Mouse (Mus musculus): Measurements from ENCODE around the gene Astn2.

Astn2 gene

DNA sequence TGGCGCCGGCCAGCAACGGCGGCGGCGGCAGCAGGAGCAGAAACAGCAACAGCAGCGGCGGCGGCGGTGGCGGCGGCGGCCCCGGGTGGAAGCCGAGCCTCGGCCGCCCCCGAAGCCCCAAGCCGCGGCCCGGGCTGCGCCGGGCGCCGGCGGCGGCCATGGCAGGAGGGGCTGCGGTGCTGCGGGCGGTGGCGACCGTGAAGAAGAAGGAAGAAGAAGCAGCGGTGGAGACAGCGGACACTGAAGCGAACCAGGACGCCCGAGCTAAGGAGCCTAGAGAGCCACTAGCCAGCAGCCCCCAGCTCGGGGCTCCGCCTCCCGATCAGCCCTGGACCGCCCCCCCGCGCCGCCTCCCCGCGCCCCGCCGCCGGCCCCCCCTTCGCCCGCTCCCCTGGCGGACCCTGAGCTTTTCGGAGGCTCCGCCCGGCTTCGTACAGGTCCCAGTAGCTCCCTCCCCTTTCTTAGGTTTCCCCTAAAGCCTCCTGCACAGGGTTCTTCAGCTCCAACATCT lies at the start of gene Astn2:
Gene Astn2, minus strand, starts transcription at position 411 of the 511 bp plus-strand sequence.
- in situ Hi-C loops (cut with MboI, MseI), result loop anchor here (5.0 kb wide), 1 partner anchor 77 kb away; no protein-coding TSS in a partner anchor

DNA sequence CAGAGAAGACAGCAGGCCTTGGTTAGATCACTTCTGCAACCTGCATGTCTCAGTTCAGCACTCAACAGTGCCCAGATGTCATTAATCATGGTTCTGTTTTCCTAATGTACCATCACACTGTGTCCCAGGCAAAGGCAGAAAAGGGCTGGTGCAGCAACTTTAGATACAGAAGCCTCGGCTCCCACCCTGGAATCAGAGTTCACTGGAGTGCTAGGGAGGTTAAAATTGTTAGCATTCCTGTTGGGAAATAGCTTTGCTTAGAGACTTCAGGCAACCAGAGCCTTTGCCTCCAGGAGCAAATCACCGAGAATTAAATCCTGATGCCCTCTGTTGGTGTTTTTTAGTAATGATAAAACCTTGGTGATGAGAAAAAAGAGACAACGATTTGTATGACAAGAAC lies 45.7 kb upstream of the Astn2 start:
- in situ Hi-C loops (cut with MboI, MseI), result no loop called here

DNA sequence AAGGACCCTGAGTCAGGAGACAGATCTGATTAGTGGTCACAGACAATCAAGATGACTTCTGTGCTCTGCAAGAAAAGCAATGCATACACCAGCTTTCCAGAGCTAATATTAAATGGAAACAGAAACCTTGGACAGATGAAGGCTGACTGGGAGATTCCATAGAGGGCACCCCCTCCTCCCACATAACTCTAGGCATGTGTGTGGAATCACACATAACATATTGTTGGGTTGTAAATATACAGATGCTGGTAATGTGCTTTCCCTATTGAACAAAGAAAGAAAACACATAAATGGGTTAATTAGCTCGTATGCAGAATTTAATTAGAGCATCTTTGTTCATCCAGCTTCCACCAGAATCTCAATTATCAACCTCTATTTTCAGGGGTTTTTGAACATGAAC lies 26.8 kb upstream of the Astn2 start:
- in situ Hi-C loops (cut with MboI, MseI), result no loop called here

DNA sequence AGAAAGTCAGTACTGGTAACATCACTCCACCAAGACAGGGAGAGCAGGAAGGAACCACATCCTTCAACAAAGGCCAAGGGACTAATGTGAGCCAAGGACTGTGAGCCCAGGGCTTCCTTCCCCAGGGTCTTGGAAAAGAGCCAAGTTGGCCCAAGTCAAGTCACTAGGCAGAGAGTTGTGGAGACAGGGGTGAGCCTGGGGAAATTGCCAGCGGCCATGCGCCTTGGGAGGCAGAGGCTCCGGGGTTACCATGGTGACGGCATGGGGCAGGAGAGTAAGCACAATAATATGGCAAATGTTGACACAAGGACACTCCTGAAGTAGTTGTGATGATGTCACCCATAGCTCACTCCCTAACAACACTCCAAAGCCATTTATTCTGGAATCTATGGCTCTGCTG lies 21.4 kb upstream of the Astn2 start:
- in situ Hi-C loops (cut with MboI, MseI), result no loop called here

DNA sequence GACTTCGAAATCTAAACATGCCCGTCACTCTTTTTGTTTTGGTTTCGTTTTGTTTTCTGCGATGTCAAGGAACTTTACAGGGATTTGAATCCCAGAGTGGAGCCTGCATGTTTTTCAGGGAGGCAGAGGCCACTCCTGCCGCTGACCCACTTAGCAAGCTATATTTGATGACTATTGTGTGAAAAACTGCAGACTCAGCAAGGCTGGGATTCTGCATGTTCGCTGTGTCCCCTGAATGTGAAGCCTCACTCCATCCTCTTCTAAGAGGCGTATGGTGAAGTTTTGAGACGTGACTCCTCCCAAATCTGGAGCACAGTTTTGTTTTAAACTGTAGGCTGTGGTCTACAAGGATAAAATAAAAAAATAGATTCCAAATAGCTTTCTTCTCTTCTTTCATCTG lies 10.4 kb upstream of the Astn2 start:
- in situ Hi-C loops (cut with MboI, MseI), result no loop called here

DNA sequence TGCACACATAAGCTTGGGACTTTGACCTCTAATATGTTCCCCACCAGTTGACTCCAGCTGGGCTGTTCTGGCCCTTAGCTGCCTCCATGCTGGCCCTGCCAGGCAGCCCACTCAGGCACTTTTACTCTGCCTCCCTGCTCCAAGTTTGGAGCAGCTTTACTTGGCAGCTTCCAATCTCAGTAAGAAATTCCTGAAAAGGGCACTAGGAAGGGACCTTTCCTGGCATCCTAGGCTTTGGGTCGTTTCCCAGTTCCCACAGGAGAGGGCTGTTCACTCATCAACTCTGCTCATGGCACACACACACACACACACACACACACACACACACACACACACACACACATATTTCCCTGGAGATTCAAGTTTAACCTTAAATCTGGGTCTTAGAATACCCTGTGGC lies 675 bp upstream of the Astn2 start:
- in situ Hi-C loops (cut with MboI, MseI), result no loop called here

DNA sequence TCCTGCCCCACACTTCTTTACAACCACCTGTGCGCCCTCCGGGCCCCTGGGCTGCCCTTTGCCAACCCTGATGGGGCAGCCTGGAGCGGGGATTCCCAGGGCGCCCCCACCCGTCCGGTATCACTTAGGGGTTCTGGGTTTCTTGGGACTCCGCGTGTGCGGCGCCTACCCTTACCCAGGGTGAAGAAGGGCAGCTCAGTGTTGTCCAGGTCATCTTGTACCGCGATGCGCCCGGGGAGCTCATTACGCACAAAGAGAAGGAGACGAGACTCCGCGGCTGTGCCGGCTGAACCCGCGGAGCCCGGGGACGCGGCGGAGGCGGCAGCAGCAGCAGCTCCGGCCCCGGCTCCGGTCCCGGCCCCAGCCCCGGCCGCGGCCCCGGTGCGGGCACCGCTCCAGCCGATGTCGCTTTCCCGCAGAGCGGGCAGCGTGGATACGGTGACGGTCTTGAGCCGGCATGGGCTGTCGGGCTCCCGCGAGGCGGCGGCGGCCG lies 657 bp downstream of the Astn2 start:
- in situ Hi-C loops (cut with MboI, MseI), result loop anchor here (5.0 kb wide), 1 partner anchor 76 kb away; no protein-coding TSS in a partner anchor

DNA sequence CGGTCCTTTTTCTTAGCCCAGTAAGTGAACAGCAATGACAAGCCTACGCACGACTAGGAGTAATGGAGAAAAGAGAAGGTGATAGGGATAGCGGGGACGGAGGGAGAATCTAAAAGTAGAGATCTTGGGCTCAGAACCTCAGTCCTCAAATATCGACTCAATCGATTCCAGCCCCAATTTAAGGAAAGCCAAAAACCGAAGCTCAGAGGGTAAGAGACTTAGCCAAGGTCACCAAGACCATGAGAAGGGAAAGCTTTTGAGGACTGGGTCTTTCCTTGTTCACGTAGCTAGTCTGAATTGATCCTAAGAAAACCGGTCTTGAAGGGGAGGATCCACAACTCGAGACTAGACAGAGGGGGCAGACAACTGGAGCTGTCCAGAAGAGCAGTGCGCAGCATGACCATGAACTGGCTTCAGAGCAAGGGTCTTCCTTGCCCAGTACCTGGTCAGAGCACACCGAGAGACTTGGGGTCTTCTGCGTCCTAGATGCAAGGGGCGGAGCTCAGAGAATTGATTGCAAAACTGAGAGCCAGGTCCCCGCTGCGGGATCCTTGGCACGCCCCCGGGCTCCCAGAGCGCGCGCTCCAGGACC lies 1.2 kb downstream of the Astn2 start:
- in situ Hi-C loops (cut with MboI, MseI), result loop anchor here (5.0 kb wide), 1 partner anchor 76 kb away; no protein-coding TSS in a partner anchor

DNA sequence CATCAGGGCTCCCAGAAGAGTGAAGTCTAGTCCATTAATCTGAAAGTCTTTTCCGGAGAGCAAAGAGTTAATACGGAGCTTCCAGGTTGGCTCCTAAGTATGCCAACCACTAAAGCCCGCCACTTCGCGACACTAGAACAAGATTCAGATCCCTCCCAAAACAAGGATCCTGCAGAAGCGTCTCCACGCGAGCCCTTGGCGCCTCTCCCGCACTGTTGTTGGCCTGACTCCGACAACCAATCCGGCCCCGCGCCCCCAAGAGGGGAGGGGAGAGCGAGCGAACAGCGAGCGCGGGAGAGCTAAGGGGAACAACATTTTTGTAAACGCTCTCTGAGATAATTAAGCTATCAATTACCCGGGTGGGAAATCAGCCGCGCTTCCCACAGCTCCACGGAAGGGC lies 1.8 kb downstream of the Astn2 start:
- in situ Hi-C loops (cut with MboI, MseI), result loop anchor here (5.0 kb wide), 1 partner anchor 75 kb away; no protein-coding TSS in a partner anchor

DNA sequence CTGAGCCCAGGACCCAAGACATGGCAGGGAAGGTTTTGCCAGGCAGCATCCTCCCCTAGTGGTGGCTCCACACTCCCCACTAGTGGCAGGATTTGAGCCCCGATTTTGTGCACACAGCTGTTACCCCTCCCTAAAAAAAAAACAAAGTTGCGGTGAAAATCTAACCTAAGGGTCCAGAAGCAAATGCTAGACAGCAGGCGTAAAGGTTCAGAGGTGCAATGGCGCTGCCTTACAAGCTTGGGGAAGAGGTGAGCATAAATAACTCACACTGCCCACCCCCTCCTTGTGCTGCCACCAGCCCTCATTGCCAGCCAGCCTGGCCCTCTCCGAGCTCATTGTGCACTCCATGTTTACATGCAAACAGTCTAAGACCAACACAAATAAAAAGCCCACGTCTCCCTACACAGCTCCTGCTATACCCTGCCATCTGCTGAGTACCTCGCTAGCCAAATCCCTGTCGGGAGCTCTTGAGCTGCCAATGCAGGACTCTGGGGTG lies 3.2 kb downstream of the Astn2 start:
- in situ Hi-C loops (cut with MboI, MseI), result loop anchor here (5.0 kb wide), 1 partner anchor 74 kb away; no protein-coding TSS in a partner anchor

DNA sequence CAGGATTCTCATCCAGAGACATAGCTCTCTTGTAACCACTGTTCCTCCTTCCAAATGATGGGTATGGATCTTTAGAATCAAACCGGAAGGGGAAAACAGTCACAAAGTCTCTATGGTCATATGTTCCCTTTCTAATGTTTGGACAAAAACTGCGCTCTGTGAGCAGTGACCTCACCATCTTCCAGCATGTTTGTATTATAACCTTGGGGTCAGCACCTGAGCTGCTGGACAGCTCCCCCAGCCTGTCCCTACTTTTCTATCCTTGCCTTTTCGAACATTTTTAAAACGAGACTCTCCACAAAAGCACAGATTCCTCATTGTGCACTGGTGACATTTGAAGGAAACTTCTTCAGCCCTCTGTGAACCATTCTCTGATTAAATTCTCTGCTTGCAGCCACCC lies 5.3 kb downstream of the Astn2 start:
- in situ Hi-C loops (cut with MboI, MseI), result no loop called here

DNA sequence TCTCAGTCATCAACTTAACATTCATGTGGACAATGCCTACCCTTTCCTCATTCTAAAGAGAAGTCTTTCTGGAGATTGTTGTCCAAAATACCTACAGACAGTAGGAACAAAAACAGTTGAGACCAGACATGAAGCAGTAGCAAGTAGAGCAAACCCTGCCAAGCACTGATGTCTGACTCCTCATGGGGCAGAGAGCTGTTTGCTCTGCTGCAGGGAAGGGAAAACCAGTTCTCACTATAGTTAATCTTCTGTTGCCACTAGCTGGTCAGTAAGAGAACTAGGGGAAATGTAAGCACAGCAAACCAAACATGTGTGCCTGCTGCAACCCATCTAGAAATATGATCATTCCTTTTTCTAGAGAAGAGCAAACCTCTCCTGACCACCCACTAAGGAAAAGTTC lies 7.2 kb downstream of the Astn2 start:
- in situ Hi-C loops (cut with MboI, MseI), result no loop called here

DNA sequence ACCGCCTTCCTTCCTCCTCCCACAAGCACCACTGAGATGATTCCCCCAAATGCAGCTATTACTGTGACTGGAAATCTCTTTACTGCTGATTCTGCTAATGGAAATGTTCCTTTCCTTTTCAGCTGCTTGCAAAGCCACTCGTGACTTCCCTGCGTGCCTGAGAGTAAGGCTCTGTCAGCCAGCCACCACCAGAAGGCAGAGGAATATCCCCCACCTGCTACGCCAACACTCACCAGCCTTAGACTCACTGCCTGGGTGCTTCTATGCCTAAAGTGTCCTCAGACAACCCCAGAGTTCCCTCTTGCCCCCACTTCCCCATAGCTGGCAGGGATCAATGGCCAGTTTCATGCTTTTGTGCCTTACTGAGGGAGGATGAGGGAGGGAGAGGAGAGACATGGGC lies 11.1 kb downstream of the Astn2 start:
- in situ Hi-C loops (cut with MboI, MseI), result no loop called here

DNA sequence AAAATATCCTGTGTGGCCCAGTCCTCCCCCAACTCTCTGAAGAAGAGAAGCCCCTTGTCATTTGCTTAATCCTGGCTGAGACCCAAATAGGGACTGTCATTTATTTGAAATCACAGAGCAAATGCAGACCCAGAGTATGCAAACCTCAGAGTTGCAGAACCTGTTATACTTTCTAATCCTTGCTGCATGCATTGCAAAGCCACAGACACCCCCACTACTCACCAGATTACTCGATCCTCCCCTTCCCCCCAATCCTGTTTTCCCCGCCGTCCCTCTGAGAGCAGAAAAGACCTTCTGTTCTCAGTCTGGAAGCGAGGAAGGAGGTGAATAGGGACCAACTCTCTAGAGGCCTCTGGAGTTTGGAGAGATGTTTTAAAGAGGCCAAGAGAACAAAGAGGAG lies 13.9 kb downstream of the Astn2 start:
- in situ Hi-C loops (cut with MboI, MseI), result no loop called here

DNA sequence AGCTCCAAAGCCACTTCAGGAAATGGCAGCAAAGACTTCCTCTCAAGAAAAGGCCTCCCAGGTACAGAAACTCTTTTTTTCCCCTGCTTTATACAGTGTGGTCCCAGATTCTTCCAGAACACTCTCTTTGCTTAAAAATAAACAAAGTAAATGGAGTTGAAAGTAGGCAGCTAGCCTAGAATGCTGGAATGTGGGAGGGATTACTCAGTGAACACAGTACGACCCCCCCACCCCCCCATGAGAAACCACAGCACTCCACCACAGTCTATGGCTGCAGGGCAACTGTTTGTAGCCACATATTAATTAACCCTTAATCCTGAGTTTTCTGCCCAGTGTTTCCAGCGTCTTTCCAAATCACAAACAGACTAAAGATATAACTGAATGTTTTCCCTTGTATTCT lies 25.8 kb downstream of the Astn2 start:
- in situ Hi-C loops (cut with MboI, MseI), result no loop called here

DNA sequence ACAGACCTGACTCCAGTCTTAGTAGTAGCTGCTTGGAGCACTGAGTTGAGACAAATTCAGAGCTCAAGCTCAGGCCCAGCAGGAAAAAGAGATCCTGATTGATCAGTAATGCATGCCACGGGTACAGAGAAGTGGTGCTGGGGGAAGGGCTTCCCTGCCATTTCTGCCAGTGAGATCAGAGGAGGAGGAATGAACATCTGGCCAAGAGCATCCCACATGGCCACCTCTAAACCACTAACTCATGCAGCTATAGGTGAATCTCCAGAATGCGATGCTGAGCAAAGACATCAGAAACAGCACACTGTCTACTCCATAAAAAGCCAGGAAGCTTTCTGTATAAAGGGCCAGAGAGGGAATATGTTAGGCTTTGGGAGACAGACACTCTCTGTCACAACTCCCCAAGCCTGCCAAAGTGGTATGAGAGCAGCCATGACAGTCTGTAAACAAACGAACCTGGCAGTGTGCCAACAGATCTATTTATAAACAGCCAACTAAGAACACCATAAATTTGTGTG lies 33.8 kb downstream of the Astn2 start:
- in situ Hi-C loops (cut with MboI, MseI), result no loop called here

DNA sequence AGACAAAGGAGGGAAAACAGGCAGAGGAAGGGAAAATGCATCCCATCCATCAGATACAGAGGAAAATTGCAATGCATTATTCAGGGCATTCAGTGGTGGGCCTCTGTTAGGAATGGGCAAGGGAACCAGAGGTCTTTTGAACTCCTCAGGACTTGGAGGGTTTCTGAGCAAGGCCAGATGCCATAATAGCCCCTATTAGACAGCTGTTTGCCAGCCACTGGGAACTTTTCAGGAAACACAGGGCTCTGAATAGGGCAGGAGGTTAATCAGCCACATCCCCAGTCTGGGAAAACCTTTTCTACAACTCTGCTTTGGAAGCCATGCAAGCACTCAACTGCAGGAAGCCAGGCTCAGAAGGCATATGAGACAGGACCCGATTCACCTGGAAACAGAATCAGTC lies 38.9 kb downstream of the Astn2 start:
- in situ Hi-C loops (cut with MboI, MseI), result no loop called here

DNA sequence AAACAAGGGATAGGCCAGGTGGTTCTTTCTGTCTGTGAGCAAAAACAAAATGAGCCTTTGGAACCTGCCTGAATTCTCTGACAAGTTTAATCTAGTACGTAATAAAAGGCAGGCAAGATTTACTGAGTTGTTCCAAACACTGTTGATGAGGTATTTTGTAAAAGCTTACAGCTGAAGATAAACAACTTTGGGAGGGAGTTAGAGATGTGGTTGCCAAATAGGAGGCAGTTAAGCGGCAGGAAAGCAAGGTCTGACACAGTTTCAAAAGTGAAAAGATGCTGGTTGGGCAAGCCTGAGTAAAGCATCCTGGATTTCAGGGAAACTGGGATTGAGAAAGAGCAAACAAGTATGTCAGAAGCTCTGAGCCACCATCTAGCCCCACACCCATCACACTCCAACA lies 59.8 kb downstream of the Astn2 start:
- in situ Hi-C loops (cut with MboI, MseI), result loop anchor here (10.0 kb wide), 1 partner anchor 310 kb away; no protein-coding TSS in a partner anchor

DNA sequence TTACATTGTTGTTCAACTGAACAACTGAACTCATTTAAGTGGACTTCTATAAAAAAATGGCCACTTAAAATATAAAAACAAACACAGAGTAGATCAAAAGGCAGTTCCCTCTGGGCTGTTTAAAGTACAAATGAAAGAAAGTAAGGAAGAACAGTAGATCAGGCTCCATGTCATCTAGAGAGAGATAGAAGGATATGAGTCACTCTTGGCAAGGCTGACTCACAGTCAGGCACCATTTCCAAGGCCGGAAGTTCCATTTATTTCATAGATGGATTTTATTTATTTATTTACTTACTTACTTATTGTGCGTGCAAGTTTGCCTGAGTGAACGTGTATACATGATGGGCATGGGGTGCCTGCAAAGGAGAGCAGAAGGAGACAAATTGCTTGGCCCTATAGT lies 67.0 kb downstream of the Astn2 start:
- in situ Hi-C loops (cut with MboI, MseI), result no loop called here

DNA sequence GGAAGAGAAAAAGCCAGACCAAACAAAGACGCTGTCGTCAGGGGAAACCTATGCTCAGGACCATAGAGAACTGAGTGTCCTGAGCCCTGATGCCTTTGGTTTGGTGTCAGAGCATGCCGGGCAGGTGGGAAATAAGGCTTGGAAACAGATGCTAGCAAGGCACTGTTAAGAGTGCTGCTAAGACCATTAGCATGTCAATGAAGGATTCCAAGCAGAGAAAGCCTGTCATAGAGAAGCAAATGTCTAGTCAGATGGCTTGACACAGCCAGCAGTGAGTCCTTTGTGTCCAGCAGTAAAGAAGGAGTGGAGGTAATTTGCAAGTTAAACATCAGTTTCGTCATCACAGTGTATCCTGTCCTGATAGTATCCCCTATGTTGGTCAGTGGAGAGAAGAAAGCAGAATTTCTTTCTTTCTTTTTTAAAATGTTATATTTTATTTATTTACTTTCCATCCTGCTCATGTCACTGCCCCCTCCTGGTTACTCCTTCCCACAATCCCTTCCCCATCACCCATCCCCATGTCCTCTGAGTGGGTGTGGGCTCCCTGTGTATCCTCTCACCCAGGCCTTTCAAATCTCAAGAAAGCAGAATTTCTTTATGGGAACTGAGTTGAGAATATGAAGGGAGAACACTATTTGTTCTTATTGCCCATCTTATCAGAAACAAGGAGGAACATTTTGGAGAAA lies 73.7 kb downstream of the Astn2 start:
- in situ Hi-C loops (cut with MboI, MseI), result no loop called here

DNA sequence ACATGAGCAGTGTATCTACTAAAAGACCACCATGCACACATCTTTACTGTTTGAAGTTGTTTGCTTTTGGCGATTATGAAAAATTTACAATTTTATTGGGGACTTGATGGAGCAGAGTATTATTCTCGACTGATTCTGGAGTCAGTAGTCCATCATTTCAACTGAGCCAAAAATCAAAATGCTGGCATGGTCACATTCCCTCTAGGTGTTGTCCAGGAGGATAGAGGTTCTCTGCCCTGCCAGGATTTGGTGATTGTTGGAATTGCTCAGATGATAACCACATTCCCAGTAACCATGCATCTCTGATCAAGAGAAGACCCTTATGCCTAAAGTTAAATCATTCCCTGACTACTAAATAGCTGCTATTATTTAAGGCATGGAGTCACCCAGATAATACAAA lies 83.4 kb downstream of the Astn2 start:
- in situ Hi-C loops (cut with MboI, MseI), result loop anchor here (10.0 kb wide), 1 partner anchor 776 kb away; no protein-coding TSS in a partner anchor

DNA sequence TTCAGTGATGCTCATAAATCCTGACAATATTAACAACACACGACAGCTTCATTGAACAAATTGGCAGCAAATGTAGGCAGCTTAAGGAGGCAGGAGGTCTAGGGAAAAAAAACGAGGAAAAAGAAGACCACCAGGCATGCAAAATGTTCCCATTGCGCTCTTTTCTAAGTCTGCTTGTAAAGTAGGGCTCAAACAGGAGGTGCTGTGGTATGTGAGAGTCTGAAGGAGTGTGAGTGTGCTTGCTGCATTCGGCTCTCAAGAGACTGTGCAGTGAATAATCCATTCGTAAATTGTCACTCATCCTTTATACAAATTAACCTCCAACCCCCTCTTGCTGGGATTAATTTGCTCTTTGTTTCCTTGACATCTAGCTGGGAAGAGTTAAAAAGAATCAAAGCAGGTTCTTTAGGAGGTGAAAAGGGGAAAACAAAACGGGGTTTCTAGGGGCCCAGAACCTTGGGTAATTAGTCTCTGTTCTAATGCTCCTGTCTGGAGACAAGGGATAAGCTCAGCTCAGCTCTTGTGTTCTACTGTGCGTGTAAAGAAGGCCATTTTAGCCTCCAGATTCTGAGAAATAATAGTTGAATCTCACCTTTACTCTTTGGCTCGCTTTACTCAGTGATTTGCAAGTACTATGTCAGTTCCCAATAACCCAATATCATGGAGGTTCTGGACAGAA lies 89.5 kb downstream of the Astn2 start:
- in situ Hi-C loops (cut with MboI, MseI), result no loop called here
